17 mouse cellular contexts compared by ENCODE assay signal in the genomic region with DNA sequence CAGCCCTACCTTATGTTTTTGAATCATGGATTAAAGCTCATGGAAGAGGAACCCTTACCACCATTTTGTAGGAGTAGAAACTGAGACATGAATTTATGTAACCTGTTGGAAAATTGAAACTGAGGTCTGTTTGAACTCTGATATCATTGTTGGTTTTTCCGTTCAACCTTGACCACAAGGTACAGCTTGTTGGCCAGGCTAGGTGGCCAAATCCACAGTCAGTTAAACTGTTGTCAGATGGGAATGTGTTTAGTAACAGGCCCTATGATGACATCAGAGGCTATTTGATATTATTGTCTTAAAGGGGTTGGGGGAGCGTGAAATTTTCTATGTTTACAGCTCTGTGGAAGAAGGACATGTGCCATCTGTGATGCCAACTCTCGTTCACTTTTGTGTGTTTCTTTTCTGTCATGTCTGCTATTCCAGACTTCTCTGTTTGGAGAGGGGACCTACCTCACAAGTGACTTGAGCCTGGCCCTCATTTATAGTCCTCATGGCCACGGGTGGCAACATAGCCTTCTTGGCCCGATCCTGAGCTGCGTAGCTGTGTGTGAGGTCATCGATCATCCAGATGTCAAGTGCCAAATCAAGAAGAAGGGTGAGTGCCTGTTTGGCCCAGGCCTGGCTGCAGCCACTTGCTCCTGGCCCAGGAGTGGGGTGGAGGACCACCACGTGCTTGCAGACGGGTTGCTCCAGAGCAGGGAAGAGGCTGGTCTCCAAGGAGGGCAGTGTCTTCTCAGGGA. TPM values are rescaled to one million over a fixed set of nuclear protein-coding genes. Genes with fewer than 3 reads are reported as not detected.
"Had no signal": no experiment of that assay in that cellular context is flagged by ENCODE, and none has a peak within 500 bp of the region (broad histone marks: within the 10 kb centered on the region; RNA-seq: fewer than 3 reads in every experiment).

No protein-coding gene starts in this region.

- H3K4me1 ChIP-seq: midbrain, embryonic 15.5 days had no signal

- H3K27me3 ChIP-seq: midbrain, embryonic 15.5 days; neural tube, embryonic 12.5 days had no signal

- H3K27ac ChIP-seq: left cerebral cortex, adult 2 months; limb, embryonic 10.5 days; macrophage; midbrain, embryonic 15.5 days; neural tube, embryonic 12.5 days had no signal

- DNase-seq: kidney, postnatal 25 days; lung, embryonic 14.5 days; lung, postnatal 14 days; thymus, postnatal 4 days had no signal

- H3K9me3 ChIP-seq: limb, embryonic 10.5 days; midbrain, embryonic 15.5 days; neural tube, embryonic 12.5 days had no signal

- ATAC-seq: inflammation-experienced regulatory T-cells, adult 6 months; intestine, postnatal 0 days; midbrain, embryonic 15.5 days had no signal

- H3K4me3 ChIP-seq: left cerebral cortex, adult 2 months; limb, embryonic 10.5 days; megakaryocyte, embryonic 14.5 days; midbrain, embryonic 15.5 days; neural tube, embryonic 12.5 days had no signal

- H3K4me2 ChIP-seq: lung, embryonic 14.5 days; midbrain, embryonic 11.5 days; midbrain, embryonic 15.5 days; neural tube, embryonic 12.5 days had no signal

- H3K9ac ChIP-seq: lung, embryonic 14.5 days; midbrain, embryonic 15.5 days; neural tube, embryonic 12.5 days had no signal

RNA-seq across cellular contexts. Expression of a gene that starts 31.6 kb away (rescaled TPM):
- total RNA-seq: layer of hippocampus, postnatal 25 days; left cerebral cortex, postnatal 14 days; monocyte, adult 5-6 weeks; neutrophil, adult 5-6 weeks had no signal
- polyA plus RNA-seq: inflammation-experienced regulatory T-cells, adult 6 months; lung, embryonic 14.5 days; macrophage had no signal
